Mouse (Mus musculus) duodenum, adult 2 months (tissue): Measurements from ENCODE around the gene AI467606. TPM values are rescaled to one million over a fixed set of nuclear protein-coding genes. Genes with fewer than 3 reads are reported as not detected.

ENCODE experiments used
- polyA plus RNA-seq: library from polyadenylated mRNA; depleted of rRNA; stranded (reverse); fragments of >200 nt; gene quantifications from 2 replicates; pipeline ENCODE4 v1.2.3, GENCODE M21; 2012; ENCODE audit warnings: low replicate concordance; rRNA removed

The AI467606 gene
- 24.0 and 31.4 TPM in 2 replicates for polyA plus RNA-seq

DNA sequence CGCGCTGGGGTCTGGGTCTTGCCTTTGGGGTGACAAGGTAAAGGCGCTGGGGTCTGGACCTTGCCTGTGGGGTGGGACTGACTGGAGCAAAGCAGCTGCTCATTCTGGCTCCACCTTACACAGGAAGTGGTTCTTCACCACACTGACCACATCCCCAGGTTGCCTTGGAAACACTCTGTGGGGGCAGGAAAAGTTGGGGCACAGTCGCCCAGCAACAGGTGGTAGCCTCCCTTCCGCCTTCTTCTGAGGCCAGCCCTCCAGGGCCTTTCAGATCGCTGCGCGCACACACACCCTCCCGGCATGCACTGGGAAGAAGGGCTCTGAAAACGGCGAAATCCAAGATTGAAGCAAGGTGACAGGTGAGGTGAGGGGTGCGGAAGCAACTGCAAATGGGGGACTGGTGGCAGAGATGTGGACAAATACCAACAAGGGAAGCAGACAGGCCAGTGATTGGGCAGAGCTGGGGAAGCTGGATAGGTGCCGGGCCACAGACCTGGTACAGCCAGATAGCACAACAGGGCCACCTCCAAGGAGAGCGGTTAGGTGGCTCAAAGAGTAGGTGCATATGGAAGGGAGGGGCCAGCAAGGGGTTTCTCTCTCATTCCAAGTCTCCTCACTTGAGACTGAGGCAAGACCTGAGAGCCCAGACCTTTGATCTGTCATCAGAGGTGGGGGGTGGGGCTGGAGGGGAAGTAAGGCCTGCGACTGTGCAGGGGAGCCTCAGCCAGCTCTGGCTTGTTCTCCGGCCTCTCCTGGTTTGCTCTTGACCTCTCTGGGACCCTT, at the start of gene AI467606:
Gene AI467606, plus strand, starts transcription at position 246 of the 783 bp plus-strand sequence.

GRCm38 (mm10) chr7:127041851-127042672, 49.1 kb upstream of the AI467606 start, which contains the start of gene Kif22:
Gene Kif22 (minus strand): TSS chr7:127042471.

GRCm38 (mm10) chr7:127087278-127088010, 3.7 kb upstream of the AI467606 start, which contains the start of gene Zg16:
Gene Zg16 (minus strand): TSS chr7:127087328.

GRCm38 (mm10) chr7:127121911-127122270, 30.7 kb downstream of the AI467606 start, which contains the start of gene Qprt:
Gene Qprt (minus strand): TSS chr7:127122226.

GRCm38 (mm10) chr7:127137262-127138017, 46.3 kb downstream of the AI467606 start, which contains the start of gene Spn:
Gene Spn (minus strand): TSS chr7:127137823.

Other genes with a start within 250 kb of the AI467606 start
- 0.76 TPM in 1 of 2 replicates, not detected in the other for gene Doc2a, start 243.9 kb upstream of the AI467606 start, polyA plus RNA-seq
- 2.7 and 5.0 TPM in 2 replicates for gene Hirip3, start 229.4 kb upstream of the AI467606 start, polyA plus RNA-seq
- gene Ino80e, start 229.0 kb upstream of the AI467606 start, polyA plus RNA-seq, result 44.3 and 46.4 TPM in 2 replicates
- 70.4 and 83.1 TPM in 2 replicates for gene Taok2, start 206.7 kb upstream of the AI467606 start, polyA plus RNA-seq
- gene Tmem219, start 168.4 kb upstream of the AI467606 start, polyA plus RNA-seq, result 203 and 206 TPM in 2 replicates
- gene Kctd13, start 162.5 kb upstream of the AI467606 start, polyA plus RNA-seq, result 13.9 and 20.5 TPM in 2 replicates
- 0.30 and 0.55 TPM in 2 replicates for gene Asphd1, start 141.8 kb upstream of the AI467606 start, polyA plus RNA-seq
- 1.6 and 2.2 TPM in 2 replicates for gene Sez6l2, start 140.8 kb upstream of the AI467606 start, polyA plus RNA-seq
- gene Cdipt, start 115.4 kb upstream of the AI467606 start, polyA plus RNA-seq, result 215 and 466 TPM in 2 replicates
- gene Cdiptos, start 115.3 kb upstream of the AI467606 start, polyA plus RNA-seq, result 0.09 and 0.42 TPM in 2 replicates
- 193 and 250 TPM in 2 replicates for gene Mvp, start 76.7 kb upstream of the AI467606 start, polyA plus RNA-seq
- 2.4 TPM in 1 of 2 replicates, not detected in the other for gene Pagr1b, start 74.9 kb upstream of the AI467606 start, polyA plus RNA-seq
- gene Pagr1a, start 74.0 kb upstream of the AI467606 start, polyA plus RNA-seq, result 1.5 TPM in 1 of 2 replicates, not detected in the other
- 19.5 and 23.9 TPM in 2 replicates for gene Gm42742, start 70.3 kb upstream of the AI467606 start, polyA plus RNA-seq
- gene Prrt2, start 70.1 kb upstream of the AI467606 start, polyA plus RNA-seq, result 4.2 and 5.7 TPM in 2 replicates
- 288 and 667 TPM in 2 replicates for gene Maz, start 64.3 kb upstream of the AI467606 start, polyA plus RNA-seq
- gene Kif22, start 48.9 kb upstream of the AI467606 start, polyA plus RNA-seq, result 3.9 and 4.4 TPM in 2 replicates
- gene Zg16, start 4.0 kb upstream of the AI467606 start, polyA plus RNA-seq, result 1,613 and 5,119 TPM in 2 replicates
- 0.43 and 0.95 TPM in 2 replicates for gene Qprt, start 30.9 kb downstream of the AI467606 start, polyA plus RNA-seq
- 2.0 and 2.7 TPM in 2 replicates for gene Spn, start 46.5 kb downstream of the AI467606 start, polyA plus RNA-seq
- gene Cd2bp2, start 104.7 kb downstream of the AI467606 start, polyA plus RNA-seq, result 10.0 and 13.1 TPM in 2 replicates
- gene Tbc1d10b, start 117.1 kb downstream of the AI467606 start, polyA plus RNA-seq, result 29.8 and 44.7 TPM in 2 replicates
- 0.38 TPM in 1 of 2 replicates, not detected in the other for gene Mylpf, start 117.5 kb downstream of the AI467606 start, polyA plus RNA-seq
- 6.9 and 8.4 TPM in 2 replicates for gene Zfp553, start 141.7 kb downstream of the AI467606 start, polyA plus RNA-seq
- gene Sept1, start 141.8 kb downstream of the AI467606 start, polyA plus RNA-seq, result 14.1 and 28.9 TPM in 2 replicates
- 76.9 and 173 TPM in 2 replicates for gene Zfp771, start 152.9 kb downstream of the AI467606 start, polyA plus RNA-seq
- 74.2 and 77.1 TPM in 2 replicates for gene Dctpp1, start 169.3 kb downstream of the AI467606 start, polyA plus RNA-seq
- gene Sephs2, start 182.7 kb downstream of the AI467606 start, polyA plus RNA-seq, result 49.0 and 105 TPM in 2 replicates
- gene Itgal, start 204.9 kb downstream of the AI467606 start, polyA plus RNA-seq, result 3.7 and 5.6 TPM in 2 replicates